Mouse (Mus musculus) heart, embryonic 12.5 days (tissue): ENCODE measurements around the gene Snx1. TPM values are rescaled to one million over a fixed set of nuclear protein-coding genes. Genes with fewer than 3 reads are reported as not detected.
A peak's percentile ranks its signal among the peaks of the same experiment; 100 is the strongest.

Source experiments
- ATAC-seq: fragments of 200-750 bp; cut with Nextera tagmentation; 2 replicates; pipeline ENCODE4 v1.8.0; 2017; ENCODE audit warnings: moderate TSS enrichment, moderate library complexity; ENCODE audit not compliant: insufficient number of reproducible peaks, low FRiP score
- H3K27ac ChIP-seq: fragments of 300-500 bp; sonication (generic); 2 replicates; pipeline ENCODE4 v1.5.1; 2016; ENCODE audit warnings: mild to moderate bottlenecking, moderate library complexity; ENCODE audit not compliant: poor library complexity, severe bottlenecking
- H3K27me3 ChIP-seq: fragments of 300-500 bp; sonication (generic); replicated peaks from 2 replicates; pipeline ENCODE4 v1.6.1; 2016; ENCODE audit warnings: mild to moderate bottlenecking, moderate library complexity
- H3K36me3 ChIP-seq: fragments of 300-500 bp; sonication (generic); 2 replicates; pipeline ENCODE4 v1.6.1; 2016; ENCODE audit warnings: mild to moderate bottlenecking, moderate library complexity
- H3K4me1 ChIP-seq: fragments of 300-500 bp; sonication (generic); replicated peaks from 2 replicates; pipeline ENCODE4 v1.6.1; 2016; ENCODE audit warnings: mild to moderate bottlenecking
- H3K4me2 ChIP-seq: fragments of 300-500 bp; sonication (generic); 2 replicates; pipeline ENCODE4 v1.6.1; 2016; ENCODE audit warnings: mild to moderate bottlenecking, moderate library complexity
- H3K4me3 ChIP-seq: fragments of 300-500 bp; sonication (generic); 2 replicates; pipeline ENCODE4 v1.5.1; 2016; ENCODE audit warnings: mild to moderate bottlenecking
- H3K9ac ChIP-seq: fragments of 300-500 bp; sonication (generic); 2 replicates; pipeline ENCODE4 v1.6.1; 2016; ENCODE audit warnings: mild to moderate bottlenecking, moderate library complexity
- H3K9me3 ChIP-seq: fragments of 300-500 bp; sonication (generic); replicated peaks from 2 replicates; pipeline ENCODE4 v1.6.1; 2016; ENCODE audit warnings: mild to moderate bottlenecking, moderate library complexity
- WGBS: fragments of 180-500 bp; shearing (Covaris S2); methylation state at CpG from one replicate; pipeline ENCODE4 v1.1.7; 2016; 5-methylcytosine and 5-hydroxymethylcytosine counted together
- polyA plus RNA-seq: library from polyadenylated mRNA; unstranded; fragments of >200 nt; fragmentation: Nextera tagmentation; extraction: Ambion mirVana; gene quantifications from 2 replicates; pipeline ENCODE4 v1.2.1, GENCODE M21; 2016

The Snx1 gene
- polyA plus RNA-seq, result 68.8 and 72.1 TPM in 2 replicates

GRCm38 (mm10) chr9:66126456-66127192 lies at the start of gene Snx1, which contains the start of gene Ciao2a:
Snx1 (minus strand) TSS chr9:66126587.
Ciao2a (plus strand) TSS chr9:66126611.
- Histone ChIP-seq H3K4me3 (peak within 1 kb of the TSS; percentile 76), H3K4me1 (peaks cover 28% of the 10 kb centered on the region), H3K27me3 (no peaks in the 10 kb centered on the region), H3K9me3 (no peaks in the 10 kb centered on the region), H3K4me2 (peak within 1 kb of the TSS; percentile 82), H3K27ac (peak within 1 kb of the TSS; percentile 92), H3K9ac (peak within 1 kb of the TSS; percentile 80), H3K36me3 (peaks cover 18% of the 10 kb centered on the region; the same call in 1 of the 2 replicates)
- ATAC-seq, result peak; percentile 81
- 1% methylated on average over 34 of the region's 34 CpGs for WGBS

- no peaks in the 10 kb centered on the region for H3K9me3 ChIP-seq
- H3K4me2 ChIP-seq, result no peak overlapping the region
- H3K27ac ChIP-seq, result no peak overlapping the region
- no peaks in the 10 kb centered on the region for H3K27me3 ChIP-seq
- ATAC-seq, result peak; percentile 77
- WGBS, result 93% methylated on average over 3 of the region's 3 CpGs
- H3K4me3 ChIP-seq, result no peak overlapping the region
- H3K9ac ChIP-seq, result no peak overlapping the region
- H3K4me1 ChIP-seq, result peaks cover 21% of the 10 kb centered on the region
- H3K36me3 ChIP-seq, result no peaks in the 10 kb centered on the region
Measured at GRCm38 (mm10) chr9:66174985-66175384, 48.6 kb upstream of the Snx1 start.

DNA sequence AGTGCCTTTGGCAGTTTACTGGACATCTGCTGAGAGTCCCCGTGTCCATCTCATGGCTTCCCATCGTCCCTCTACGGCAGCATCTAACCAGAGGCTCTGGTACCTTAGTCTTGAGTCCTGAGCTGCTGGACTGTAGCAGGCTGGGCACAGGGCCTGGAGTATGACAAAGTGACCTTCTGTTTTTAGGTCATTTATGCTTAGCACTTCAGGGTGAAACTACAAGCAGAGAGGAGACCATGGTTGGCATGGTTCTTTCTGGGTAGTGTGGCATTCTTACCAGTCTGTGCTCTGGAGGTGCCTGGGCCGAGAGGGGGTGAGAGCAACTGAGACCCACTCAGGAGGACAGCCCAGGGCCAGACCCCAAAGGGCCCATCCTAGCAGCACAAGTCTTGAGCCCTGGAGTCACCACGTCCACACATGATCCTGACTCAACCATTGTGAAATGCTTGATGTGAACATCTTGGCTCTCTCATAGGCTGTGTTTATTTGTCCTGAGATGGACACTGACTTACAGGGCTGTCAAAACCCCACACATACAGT lies 47.0 kb upstream of the Snx1 start:
- Histone ChIP-seq H3K4me2 (no peak overlapping the region), H3K4me3 (no peak overlapping the region), H3K9ac (no peak overlapping the region), H3K9me3 (no peaks in the 10 kb centered on the region), H3K36me3 (no peaks in the 10 kb centered on the region), H3K27ac (no peak overlapping the region), H3K27me3 (no peaks in the 10 kb centered on the region), H3K4me1 (peaks cover 28% of the 10 kb centered on the region)
- ATAC-seq, result no peak
- 92% methylated on average over 5 of the region's 5 CpGs for WGBS

DNA sequence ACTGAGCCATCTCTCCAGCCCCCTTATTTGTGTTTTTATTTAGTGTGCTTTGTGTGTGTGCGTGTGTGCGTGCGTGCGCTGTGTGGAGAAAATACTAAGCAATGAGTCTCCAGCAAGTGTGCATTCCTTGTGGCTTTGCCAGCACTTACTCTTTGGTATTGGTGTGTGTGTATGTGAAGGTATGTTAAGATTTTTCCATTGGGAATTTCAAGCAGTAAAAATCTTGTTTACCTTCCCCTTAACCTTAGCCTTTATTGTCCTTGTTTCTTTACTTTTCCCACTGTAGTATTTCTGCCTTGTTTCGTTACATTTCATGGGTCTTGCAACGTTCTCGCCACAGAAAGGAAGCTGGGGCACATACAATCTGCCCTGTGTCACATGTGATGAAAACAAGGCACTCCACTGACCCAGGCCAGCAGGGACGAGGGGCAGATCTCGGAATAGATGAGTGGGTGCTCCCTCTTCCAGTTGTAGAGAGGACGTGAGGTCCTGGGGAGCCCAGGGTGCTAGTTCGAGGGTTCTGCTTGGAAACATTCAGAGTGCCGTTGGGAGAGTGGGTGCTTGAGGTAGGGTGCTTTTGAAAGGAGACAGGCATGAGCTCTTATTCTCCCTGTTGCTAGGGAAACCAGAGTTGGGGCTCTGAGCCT lies 45.0 kb upstream of the Snx1 start:
- Histone ChIP-seq H3K27ac (no peak overlapping the region), H3K27me3 (no peaks in the 10 kb centered on the region), H3K4me3 (no peak overlapping the region), H3K4me2 (no peak overlapping the region), H3K9me3 (no peaks in the 10 kb centered on the region), H3K36me3 (no peaks in the 10 kb centered on the region), H3K4me1 (peaks cover 38% of the 10 kb centered on the region), H3K9ac (no peak overlapping the region)
- 52% methylated on average over 12 of the region's 12 CpGs for WGBS
- ATAC-seq, result no peak

DNA sequence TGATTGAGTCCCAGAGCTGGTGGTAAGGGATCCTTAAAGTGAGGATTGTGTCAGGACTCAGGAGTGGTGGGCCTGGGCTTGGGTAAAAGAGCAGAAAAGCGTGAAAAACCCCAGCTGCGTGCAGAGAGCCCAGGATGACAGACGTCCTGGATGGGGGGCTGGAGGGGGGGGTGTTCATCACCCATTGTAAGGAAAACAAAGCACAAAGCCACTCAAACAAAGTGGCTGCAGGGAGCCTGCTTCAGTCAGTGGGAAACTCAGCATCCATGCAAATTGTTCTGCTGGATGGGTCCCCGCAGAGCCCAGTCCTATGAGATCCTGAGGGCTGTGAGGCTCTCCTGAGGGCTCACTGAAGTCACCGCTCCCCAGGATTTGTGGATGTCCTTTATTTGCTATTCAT lies 44.1 kb upstream of the Snx1 start:
- Histone ChIP-seq H3K27ac (no peak overlapping the region), H3K4me2 (no peak overlapping the region), H3K9ac (no peak overlapping the region), H3K9me3 (no peaks in the 10 kb centered on the region), H3K4me1 (peaks cover 43% of the 10 kb centered on the region), H3K36me3 (no peaks in the 10 kb centered on the region), H3K27me3 (no peaks in the 10 kb centered on the region), H3K4me3 (no peak overlapping the region)
- 57% methylated on average over 5 of the region's 5 CpGs for WGBS
- no peak for ATAC-seq

DNA sequence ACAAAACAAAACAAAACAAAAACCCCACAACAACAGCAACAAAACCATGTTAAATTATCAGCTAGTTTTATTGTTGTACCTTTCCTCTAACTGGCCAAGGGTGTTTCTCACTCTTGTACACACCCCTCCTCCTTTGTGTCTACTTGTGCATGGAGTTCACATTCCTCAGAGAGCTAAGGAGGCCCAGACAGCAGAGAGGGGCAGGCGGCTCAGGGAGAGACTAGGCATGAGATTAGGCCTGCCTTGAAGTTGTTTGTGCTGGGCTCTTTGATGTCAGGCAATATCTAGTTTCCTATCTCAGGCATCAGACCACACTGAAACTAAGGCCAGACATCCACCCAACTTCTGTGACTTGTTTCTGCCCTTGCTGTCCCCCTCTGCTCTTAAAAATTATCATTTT lies 41.8 kb upstream of the Snx1 start:
- no peaks in the 10 kb centered on the region for H3K9me3 ChIP-seq
- peaks cover 43% of the 10 kb centered on the region for H3K4me1 ChIP-seq
- peak; percentile 47; the same call in 1 of the 2 replicates for ATAC-seq
- H3K36me3 ChIP-seq, result no peaks in the 10 kb centered on the region
- H3K27me3 ChIP-seq, result no peaks in the 10 kb centered on the region
- H3K4me3 ChIP-seq, result no peak overlapping the region
- no peak overlapping the region for H3K27ac ChIP-seq
- H3K4me2 ChIP-seq, result no peak overlapping the region
- no peak overlapping the region for H3K9ac ChIP-seq
- WGBS, result 5% methylated on average over 1 of the region's 1 CpGs

DNA sequence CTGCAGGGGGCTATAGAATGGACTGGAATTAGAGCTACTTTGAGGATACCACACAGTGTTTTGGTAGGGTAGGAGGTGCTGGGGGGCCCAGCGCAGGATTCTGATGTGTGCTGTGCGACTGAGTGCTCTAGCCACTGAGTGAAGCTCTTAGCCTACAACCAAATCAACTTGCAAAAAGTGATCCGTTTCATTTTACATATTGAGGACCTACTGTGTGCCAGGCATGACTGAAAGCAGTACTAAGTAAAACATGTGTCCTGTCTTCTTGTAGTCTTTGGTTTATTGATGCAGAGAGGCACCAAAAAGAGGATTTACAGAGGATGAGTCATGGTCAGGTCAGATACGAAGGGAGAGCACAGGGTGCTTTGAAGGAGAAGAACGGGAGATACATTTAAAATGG lies 40.8 kb upstream of the Snx1 start:
- Histone ChIP-seq H3K4me2 (no peak overlapping the region), H3K4me1 (peaks cover 43% of the 10 kb centered on the region), H3K36me3 (no peaks in the 10 kb centered on the region), H3K9me3 (no peaks in the 10 kb centered on the region), H3K27me3 (no peaks in the 10 kb centered on the region), H3K4me3 (no peak overlapping the region), H3K27ac (no peak overlapping the region), H3K9ac (no peak overlapping the region)
- WGBS, result 83% methylated on average over 5 of the region's 5 CpGs
- ATAC-seq, result no peak

- no peak overlapping the region for H3K9ac ChIP-seq
- H3K4me3 ChIP-seq, result no peak overlapping the region
- no peak overlapping the region for H3K4me2 ChIP-seq
- no peak overlapping the region for H3K27ac ChIP-seq
- peaks cover 14% of the 10 kb centered on the region for H3K27me3 ChIP-seq
- H3K36me3 ChIP-seq, result no peaks in the 10 kb centered on the region
- ATAC-seq, result no peak
- WGBS, result 59% methylated on average over 9 of the region's 9 CpGs
- no peaks in the 10 kb centered on the region for H3K9me3 ChIP-seq
- H3K4me1 ChIP-seq, result peaks cover 15% of the 10 kb centered on the region
Measured at GRCm38 (mm10) chr9:66162995-66163394, 36.6 kb upstream of the Snx1 start.

DNA sequence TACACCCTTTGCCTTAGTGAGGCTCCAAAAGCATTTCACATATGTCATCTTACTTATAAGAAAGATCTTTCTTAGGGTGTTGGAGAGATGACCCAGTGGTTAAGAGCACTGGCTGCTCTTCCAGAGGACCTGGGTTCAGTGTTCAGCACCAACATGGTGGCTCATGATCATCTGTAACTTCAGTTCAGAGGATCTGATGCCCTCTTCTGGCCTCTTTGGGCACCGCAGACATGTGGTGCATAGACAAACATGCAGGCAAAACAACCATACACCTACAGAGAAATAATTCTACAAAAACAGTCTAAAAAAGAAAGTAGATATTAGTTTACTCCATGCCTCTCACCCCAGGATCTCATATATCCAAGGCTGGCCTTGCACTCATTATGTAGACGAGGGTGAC lies 33.8 kb upstream of the Snx1 start:
- no peak overlapping the region for H3K27ac ChIP-seq
- peaks cover 21% of the 10 kb centered on the region for H3K27me3 ChIP-seq
- no peak overlapping the region for H3K9ac ChIP-seq
- no peaks in the 10 kb centered on the region for H3K36me3 ChIP-seq
- no peak overlapping the region for H3K4me2 ChIP-seq
- no peaks in the 10 kb centered on the region for H3K9me3 ChIP-seq
- no peak for ATAC-seq
- WGBS, result 89% methylated on average over 2 of the region's 2 CpGs
- 0 out of 2 replicates have a peak, but pooled peaks cover 4% of the 10 kb centered on the region for H3K4me1 ChIP-seq
- H3K4me3 ChIP-seq, result no peak overlapping the region

- no peaks in the 10 kb centered on the region for H3K9me3 ChIP-seq
- H3K4me1 ChIP-seq, result 0 out of 2 replicates have a peak, but pooled peaks cover 4% of the 10 kb centered on the region
- peak overlapping the region; percentile 58 for H3K4me3 ChIP-seq
- peaks cover 21% of the 10 kb centered on the region for H3K27me3 ChIP-seq
- ATAC-seq, result no peak
- no peak overlapping the region for H3K9ac ChIP-seq
- 75% methylated on average over 6 of the region's 6 CpGs for WGBS
- no peaks in the 10 kb centered on the region for H3K36me3 ChIP-seq
- H3K4me2 ChIP-seq, result peak overlapping the region; percentile 82
- H3K27ac ChIP-seq, result no peak overlapping the region
Measured at GRCm38 (mm10) chr9:66158885-66159430, 32.6 kb upstream of the Snx1 start.
